Mouse (Mus musculus): ENCODE measurements at regions not wholly inside any gene's neighbourhood (a gene's known extent, or its start where the extent isn't known, plus 50 kb on each side); places are given as distances from the start of the nearest gene placed in this dataset.

DNA sequence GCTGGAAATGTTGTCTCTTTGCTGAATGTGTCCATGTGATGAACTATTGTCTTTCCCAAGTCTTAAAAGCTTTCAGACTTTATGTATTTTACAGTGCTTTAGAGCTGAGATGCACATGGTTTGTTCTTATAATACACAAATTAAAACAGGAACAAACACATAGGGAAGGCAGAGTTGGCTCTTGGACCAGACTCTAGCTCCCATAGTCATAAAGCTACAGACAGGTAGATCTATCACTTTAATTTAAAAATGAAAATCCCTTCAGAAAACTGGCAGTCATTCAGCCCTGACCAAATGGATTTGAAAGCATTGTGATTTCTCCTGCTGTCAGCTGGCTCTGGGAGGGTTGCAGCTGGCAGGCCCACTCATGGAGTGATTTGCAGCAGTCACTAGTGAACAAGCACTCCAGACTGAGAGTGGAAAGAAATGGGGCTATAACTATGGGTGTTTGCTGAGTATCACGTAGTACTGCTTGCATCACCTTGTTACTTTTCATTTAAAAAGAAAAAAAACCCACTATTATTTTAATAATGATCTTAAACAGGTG is 161.8 kb downstream of the Pik3r1 start:
- H3K9me3 ChIP-seq (ENCODE audit: low read length) = no peaks in the 10 kb centered on the region
- ATAC-seq (ENCODE audit: low FRiP score) (no peak), DNase-seq (ENCODE audit: low spot score) (peak; percentile 57)
- 81% methylated on average over 1 of the region's 1 CpGs for WGBS
- H3K4me2 ChIP-seq (ENCODE audit: low read depth, low read length, poor library complexity, severe bottlenecking) = no peak overlapping the region
- H3K4me3 ChIP-seq (ENCODE audit: low read depth, low read length) = no peak overlapping the region
- no peak overlapping the region for H3K27ac ChIP-seq (ENCODE audit: low read depth, low read length)
- no peak overlapping the region for H3K9ac ChIP-seq (replicated peaks; ENCODE audit: low read length, poor library complexity, severe bottlenecking)
- no peaks in the 10 kb centered on the region for H3K27me3 ChIP-seq (ENCODE audit: insufficient read depth, low read length)
- TF ChIP-seq CTCF (IDR thresholded peaks at IDR 0.05) = no peak
- no peaks in the 10 kb centered on the region for H3K36me3 ChIP-seq (ENCODE audit: insufficient read depth, low read length)
- no peaks in the 10 kb centered on the region for H3K4me1 ChIP-seq (ENCODE audit: insufficient read depth, low read length)

DNA sequence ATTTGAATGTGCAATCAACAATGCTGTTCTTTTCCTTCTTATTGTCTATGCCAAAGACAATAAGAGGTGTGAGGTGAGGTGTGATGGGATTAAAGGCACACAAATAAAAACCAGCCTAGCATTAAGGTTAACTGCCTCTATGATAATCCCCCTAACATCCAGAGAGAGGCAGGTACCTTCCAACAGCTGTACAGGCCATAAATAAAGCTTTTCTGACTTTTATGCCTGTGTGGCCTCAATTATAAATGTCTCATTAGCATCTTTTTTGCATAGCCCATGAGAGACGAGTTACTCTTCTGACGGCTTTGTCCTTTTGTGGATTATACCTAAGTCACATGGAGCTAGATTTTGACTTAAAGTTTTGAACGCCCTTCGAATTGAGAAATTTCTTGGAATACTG is 162.3 kb downstream of the Pik3r1 start:
- TF ChIP-seq CTCF (IDR thresholded peaks at IDR 0.05) = no peak
- H3K36me3 ChIP-seq (ENCODE audit: insufficient read depth, low read length) = no peaks in the 10 kb centered on the region
- H3K9me3 ChIP-seq (ENCODE audit: low read length) = no peaks in the 10 kb centered on the region
- H3K9ac ChIP-seq (replicated peaks; ENCODE audit: low read length, poor library complexity, severe bottlenecking) = no peak overlapping the region
- no peak overlapping the region for H3K4me3 ChIP-seq (ENCODE audit: low read depth, low read length)
- 76% methylated on average over 4 of the region's 4 CpGs for WGBS
- H3K27ac ChIP-seq (ENCODE audit: low read depth, low read length) = no peak overlapping the region
- H3K27me3 ChIP-seq (ENCODE audit: insufficient read depth, low read length) = no peaks in the 10 kb centered on the region
- ATAC-seq (ENCODE audit: low FRiP score) = no peak
- H3K4me2 ChIP-seq (ENCODE audit: low read depth, low read length, poor library complexity, severe bottlenecking) = no peak overlapping the region
- DNase-seq (ENCODE audit: low spot score) = no peak
- H3K4me1 ChIP-seq (ENCODE audit: insufficient read depth, low read length) = no peaks in the 10 kb centered on the region

DNA sequence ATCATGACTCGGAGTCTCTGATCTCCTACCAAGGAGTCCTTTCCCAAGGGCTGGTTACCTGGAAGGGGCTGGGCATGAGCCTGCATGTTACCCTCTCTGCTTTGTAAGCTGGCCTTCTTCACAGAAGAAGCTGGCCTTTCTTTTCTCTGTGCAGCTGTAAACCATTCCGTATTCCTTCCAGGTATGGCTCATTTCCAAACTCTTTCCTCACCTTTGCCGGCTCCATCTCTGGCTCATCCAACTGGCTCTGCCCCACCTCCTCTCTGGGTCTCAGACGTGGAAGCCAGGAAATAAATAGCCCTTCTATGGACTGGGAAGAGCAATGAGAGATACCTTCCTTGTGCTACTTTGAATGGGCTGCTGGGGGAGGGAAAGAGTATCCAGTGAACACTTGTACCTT is 163.0 kb downstream of the Pik3r1 start:
- H3K4me2 ChIP-seq (ENCODE audit: low read depth, low read length, poor library complexity, severe bottlenecking) = no peak overlapping the region
- H3K4me3 ChIP-seq (ENCODE audit: low read depth, low read length) = no peak overlapping the region
- no peak for ATAC-seq (ENCODE audit: low FRiP score)
- H3K27me3 ChIP-seq (ENCODE audit: insufficient read depth, low read length) = no peaks in the 10 kb centered on the region
- H3K36me3 ChIP-seq (ENCODE audit: insufficient read depth, low read length) = no peaks in the 10 kb centered on the region
- H3K4me1 ChIP-seq (ENCODE audit: insufficient read depth, low read length) = no peaks in the 10 kb centered on the region
- DNase-seq (ENCODE audit: low spot score) = no peak
- no peak for TF ChIP-seq CTCF (IDR thresholded peaks at IDR 0.05)
- WGBS = 88% methylated on average over 4 of the region's 4 CpGs
- H3K27ac ChIP-seq (ENCODE audit: low read depth, low read length) = no peak overlapping the region
- H3K9ac ChIP-seq (replicated peaks; ENCODE audit: low read length, poor library complexity, severe bottlenecking) = no peak overlapping the region
- no peaks in the 10 kb centered on the region for H3K9me3 ChIP-seq (ENCODE audit: low read length)

DNA sequence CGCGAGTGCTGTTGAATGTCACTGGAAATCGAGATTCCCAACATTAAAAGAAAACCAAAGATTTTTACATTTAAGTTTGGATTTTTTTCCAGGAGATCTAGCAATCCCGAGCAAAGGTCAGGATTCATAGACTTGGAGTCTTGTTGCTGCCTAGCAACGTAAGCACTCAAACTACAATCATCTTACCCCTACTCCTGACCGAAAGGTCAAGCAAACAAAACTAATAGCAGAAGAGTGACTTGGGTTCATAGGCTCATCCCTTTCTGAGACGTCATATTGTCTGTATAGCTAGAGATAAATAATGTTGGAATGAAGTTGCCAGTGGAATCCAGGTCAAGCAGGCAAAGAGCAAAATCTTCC is 169.9 kb downstream of the Pik3r1 start:
- Histone ChIP-seq H3K27me3 (ENCODE audit: insufficient read depth, low read length) (no peaks in the 10 kb centered on the region), H3K27ac (ENCODE audit: low read depth, low read length) (no peak overlapping the region), H3K9ac (replicated peaks; ENCODE audit: low read length, poor library complexity, severe bottlenecking) (no peak overlapping the region), H3K4me1 (ENCODE audit: insufficient read depth, low read length) (no peaks in the 10 kb centered on the region), H3K9me3 (ENCODE audit: low read length) (no peaks in the 10 kb centered on the region), H3K4me2 (ENCODE audit: low read depth, low read length, poor library complexity, severe bottlenecking) (no peak overlapping the region), H3K36me3 (ENCODE audit: insufficient read depth, low read length) (no peaks in the 10 kb centered on the region), H3K4me3 (ENCODE audit: low read depth, low read length) (no peak overlapping the region)
- WGBS = 87% methylated on average over 7 of the region's 7 CpGs
- DNase-seq (ENCODE audit: low spot score) = no peak
- TF ChIP-seq CTCF (IDR thresholded peaks at IDR 0.05) = no peak
- no peak for ATAC-seq (ENCODE audit: low FRiP score)

DNA sequence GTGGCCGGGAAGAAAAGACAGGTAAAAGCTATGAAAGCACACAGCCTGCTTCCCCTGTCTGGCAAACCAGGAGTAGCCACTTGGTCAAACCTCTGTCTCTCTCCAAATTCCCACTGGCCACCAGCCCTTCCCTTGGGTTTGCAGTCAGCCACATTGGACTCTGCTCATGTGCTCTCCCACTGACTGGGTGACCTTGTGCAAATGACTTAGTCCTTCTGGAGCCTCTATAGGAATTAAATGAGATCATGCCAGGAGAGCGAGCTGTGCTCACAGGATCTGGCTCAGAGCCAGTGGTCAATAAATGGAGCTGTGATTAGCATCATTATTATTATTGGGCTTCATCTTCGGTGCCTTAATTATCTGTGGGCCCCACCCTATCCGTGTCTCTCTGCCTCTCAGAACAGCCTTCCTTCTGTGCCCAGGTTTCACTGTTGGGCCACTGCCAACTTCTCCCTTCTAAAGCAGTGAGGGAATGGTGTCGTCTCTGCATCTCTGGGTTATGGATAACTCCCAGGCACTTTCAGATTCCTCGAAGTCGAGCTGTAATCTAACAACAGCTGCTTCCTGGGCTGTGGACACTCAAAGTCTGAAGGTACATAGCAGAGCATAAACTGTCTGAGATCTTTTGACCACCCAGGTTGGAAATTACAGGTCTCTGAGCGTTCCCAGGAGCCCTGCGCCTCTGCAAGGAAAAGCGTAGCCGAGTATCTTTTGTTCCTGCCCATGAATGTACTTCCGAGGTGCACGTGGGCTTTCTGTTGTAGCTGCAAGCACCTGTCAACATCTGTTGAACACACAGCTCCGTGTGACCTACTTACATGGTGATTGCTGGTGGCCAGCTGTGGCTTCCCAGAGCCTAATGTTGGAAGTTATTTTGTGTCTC is 170.5 kb downstream of the Pik3r1 start:
- Histone ChIP-seq H3K9me3 (ENCODE audit: low read length) (no peaks in the 10 kb centered on the region), H3K36me3 (ENCODE audit: insufficient read depth, low read length) (no peaks in the 10 kb centered on the region), H3K27me3 (ENCODE audit: insufficient read depth, low read length) (no peaks in the 10 kb centered on the region), H3K4me3 (ENCODE audit: low read depth, low read length) (no peak overlapping the region), H3K27ac (ENCODE audit: low read depth, low read length) (no peak overlapping the region), H3K4me2 (ENCODE audit: low read depth, low read length, poor library complexity, severe bottlenecking) (no peak overlapping the region), H3K9ac (replicated peaks; ENCODE audit: low read length, poor library complexity, severe bottlenecking) (no peak overlapping the region), H3K4me1 (ENCODE audit: insufficient read depth, low read length) (no peaks in the 10 kb centered on the region)
- 73% methylated on average over 14 of the region's 14 CpGs for WGBS
- DNase-seq (ENCODE audit: low spot score) = no peak
- TF ChIP-seq CTCF (IDR thresholded peaks at IDR 0.05) = no peak
- ATAC-seq (ENCODE audit: low FRiP score) = no peak

DNA sequence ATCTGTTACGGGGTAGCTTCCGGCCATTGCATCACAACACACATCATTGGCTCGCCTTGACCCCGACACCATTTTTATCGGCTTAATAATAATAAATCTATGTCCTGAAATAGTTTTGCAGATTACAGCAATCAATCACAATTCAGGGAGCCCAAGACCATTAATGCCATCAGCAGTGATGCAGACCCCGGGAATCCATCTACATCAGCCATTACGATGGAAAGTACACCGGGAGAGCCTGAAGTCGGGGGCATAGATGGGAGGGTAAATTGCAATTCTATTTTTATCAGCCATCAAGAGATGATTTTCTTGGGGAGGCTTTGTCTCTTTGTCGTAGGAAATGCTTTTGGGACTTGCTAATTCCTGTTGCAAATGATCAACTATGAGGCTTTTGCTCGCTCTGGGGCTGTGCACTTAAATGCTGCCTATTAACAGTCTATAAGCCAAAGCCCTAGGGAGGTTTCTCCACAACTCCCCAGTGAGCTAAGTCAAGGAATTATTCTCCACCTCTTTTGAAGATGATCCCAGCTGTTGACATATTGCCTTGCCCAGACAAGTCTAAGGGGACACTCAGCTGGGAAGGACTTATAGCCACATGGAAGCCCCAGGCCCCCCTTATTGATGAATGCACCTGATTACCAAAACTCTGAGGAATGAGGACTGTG is 173.4 kb downstream of the Pik3r1 start:
- no peaks in the 10 kb centered on the region for H3K9me3 ChIP-seq (ENCODE audit: low read length)
- no peaks in the 10 kb centered on the region for H3K36me3 ChIP-seq (ENCODE audit: insufficient read depth, low read length)
- H3K9ac ChIP-seq (replicated peaks; ENCODE audit: low read length, poor library complexity, severe bottlenecking) = no peak overlapping the region
- H3K27ac ChIP-seq (ENCODE audit: low read depth, low read length) = no peak overlapping the region
- ATAC-seq (ENCODE audit: low FRiP score) (no peak), DNase-seq (ENCODE audit: low spot score) (no peak)
- H3K4me2 ChIP-seq (ENCODE audit: low read depth, low read length, poor library complexity, severe bottlenecking) = no peak overlapping the region
- no peak for TF ChIP-seq CTCF (IDR thresholded peaks at IDR 0.05)
- H3K4me3 ChIP-seq (ENCODE audit: low read depth, low read length) = no peak overlapping the region
- H3K4me1 ChIP-seq (ENCODE audit: insufficient read depth, low read length) = no peaks in the 10 kb centered on the region
- no peaks in the 10 kb centered on the region for H3K27me3 ChIP-seq (ENCODE audit: insufficient read depth, low read length)
- 88% methylated on average over 11 of the region's 11 CpGs for WGBS

Data from midbrain, postnatal 0 days (tissue).